Mouse (Mus musculus) ovary, postnatal 36 days (tissue): ENCODE data around the gene Atp2b2.

Experiments used
- DNase-seq: peaks from one replicate; pipeline ENCODE4 v3.0.0; 2022; ENCODE audit warnings: low spot score, mixed read lengths

Gene Atp2b2

GRCm38 (mm10) chr6:113890023-113890857, 152.2 kb downstream of the Atp2b2 start:
- no peak for DNase-seq

DNA sequence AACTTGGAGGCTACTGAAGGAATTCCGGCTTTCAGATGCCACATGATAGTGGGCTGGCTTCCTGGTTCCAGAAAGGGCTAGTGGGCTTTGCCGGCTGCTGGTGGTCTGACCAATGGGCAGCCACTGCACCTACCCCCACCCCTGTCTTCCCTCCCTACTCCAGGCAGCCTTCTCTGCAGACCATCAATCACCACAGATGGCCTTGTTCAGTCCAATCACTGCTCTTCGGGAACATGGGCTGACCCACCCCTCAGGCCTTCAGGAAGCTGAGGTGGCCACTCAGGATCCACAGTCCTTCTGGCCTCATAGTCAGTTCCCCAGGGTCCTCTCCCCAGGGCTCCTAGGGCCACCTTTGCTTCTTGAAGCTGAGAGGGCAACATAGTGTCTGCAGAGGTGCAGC, 153.2 kb downstream of the Atp2b2 start:
- no peak for DNase-seq

DNA sequence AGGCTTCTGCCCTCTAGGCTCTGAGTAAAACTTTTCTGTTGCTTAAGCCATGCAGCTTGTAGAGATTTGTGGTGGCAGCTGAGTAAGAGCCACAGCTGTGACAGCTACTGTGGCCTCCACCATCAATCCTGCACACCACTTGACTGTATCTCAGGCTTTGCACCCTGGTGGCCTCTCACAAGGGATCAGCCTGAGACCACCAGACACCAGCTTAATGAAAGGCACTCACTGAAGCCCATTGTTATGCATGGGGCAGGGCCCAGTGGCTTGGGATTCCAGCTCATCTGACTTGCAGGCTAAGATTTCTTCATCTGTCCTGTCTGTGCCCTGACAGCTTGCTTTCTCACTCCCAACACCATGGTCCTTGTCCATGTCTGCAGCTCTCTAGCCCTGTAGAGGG, 155.5 kb downstream of the Atp2b2 start:
- DNase-seq: no peak

- no peak for DNase-seq
Observed at GRCm38 (mm10) chr6:113884806-113885205, 157.6 kb downstream of the Atp2b2 start.

DNA sequence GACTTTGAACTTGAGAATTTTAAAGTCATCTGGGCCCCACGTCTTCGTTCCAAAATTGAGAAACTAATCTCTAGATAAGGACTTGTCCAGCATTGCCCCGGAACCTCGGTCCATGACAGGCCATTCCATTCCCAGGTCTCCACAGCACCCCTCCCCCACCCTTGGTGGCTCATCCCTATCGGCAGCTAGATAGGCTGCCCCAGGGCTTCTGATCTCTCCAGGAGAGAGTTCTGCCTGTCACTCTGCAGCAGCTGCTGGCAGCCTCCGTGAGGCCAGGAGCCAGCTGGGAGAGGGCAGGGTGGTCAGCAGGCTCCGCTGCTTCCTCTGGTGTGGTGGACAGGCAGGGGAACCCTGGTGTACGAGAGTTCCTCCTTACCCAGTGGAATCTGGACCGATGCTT, 159.2 kb downstream of the Atp2b2 start:
- DNase-seq: no peak

DNA sequence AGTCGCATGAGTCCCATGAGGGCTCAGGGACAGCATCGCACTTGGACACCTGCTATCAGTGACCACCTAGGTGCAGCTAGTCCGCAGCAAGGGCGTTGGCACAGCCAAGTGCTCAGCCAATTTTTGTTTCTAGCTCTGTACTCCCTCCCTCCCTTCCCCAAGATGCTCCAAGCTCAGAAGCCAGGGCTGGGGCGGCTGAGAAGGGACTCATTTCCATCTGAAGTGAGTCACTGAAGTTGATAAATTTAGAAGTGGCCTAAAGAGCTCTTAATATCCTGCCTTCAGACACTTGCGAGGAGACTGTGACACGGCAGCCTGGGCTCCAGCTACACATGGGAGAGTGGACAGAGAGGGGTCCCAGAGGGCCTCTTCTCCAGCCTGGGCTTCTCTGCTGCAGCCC, 160.0 kb downstream of the Atp2b2 start:
- no peak for DNase-seq

GRCm38 (mm10) chr6:113881561-113882243, 160.7 kb downstream of the Atp2b2 start:
- DNase-seq: peak; percentile 18

DNA sequence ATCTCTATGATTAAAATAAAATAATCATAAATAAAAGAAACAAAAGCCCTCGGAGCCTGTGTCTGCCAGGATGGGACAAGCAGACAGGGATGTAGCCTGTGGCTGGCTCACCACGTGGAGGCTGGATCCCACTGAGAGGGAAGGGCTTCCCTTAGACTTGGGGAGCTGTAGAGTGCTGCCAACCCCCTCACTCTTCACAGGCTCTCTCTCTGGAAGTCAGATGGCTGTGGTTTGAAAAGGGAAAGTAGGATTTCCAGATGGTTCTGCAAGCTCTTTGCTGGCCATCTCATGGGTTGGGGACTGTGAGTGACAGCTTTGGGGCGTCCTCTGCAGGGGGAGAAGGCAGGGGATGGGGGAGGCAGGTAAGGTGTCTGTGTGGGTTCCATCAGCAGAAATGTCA, 163.0 kb downstream of the Atp2b2 start:
- DNase-seq: no peak

GRCm38 (mm10) chr6:113878510-113879128, 163.8 kb downstream of the Atp2b2 start:
- no peak for DNase-seq

- no peak for DNase-seq
Observed at GRCm38 (mm10) chr6:113876585-113876984, 165.8 kb downstream of the Atp2b2 start.

- no peak for DNase-seq
Observed at GRCm38 (mm10) chr6:113875201-113875600, 167.2 kb downstream of the Atp2b2 start.

DNA sequence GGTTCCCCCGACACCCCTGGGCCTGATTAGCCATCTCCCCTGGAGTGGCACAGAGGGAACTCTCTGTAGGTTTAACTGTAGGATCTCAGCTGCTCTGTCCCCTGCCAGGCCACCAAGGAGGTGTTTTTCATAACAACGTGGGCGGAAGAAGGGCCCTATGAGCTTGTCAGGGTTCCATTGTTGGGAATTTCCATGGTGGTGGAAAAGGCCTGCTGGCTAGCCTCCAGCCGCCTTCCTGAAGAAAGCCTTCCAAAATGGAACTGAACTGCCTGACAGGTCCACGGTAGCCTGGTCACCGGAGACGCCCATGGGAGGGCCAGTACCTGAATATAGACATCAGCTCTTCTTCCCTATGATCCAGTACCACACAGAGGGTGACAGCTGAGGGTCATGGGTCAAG, 169.8 kb downstream of the Atp2b2 start:
- DNase-seq: no peak

DNA sequence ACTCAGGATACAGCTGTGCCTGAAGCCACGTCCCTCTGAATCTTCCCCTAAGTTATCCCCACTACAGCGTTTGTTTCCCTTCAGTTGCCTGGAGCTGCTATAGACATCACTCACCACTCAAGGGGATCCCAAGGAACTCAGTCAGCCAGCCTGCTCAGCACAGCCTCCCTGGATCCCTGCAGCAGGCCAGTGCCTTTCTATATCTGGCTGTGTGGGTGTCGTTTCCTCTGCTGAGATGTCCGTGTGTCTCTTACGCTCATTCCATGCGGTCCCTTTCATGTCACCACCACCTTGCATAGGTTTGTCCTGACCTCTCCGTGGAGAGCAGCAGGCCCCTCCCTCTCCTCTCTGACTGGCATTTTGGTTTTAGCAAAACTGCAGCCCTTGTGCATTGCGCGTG, 171.6 kb downstream of the Atp2b2 start:
- no peak for DNase-seq

GRCm38 (mm10) chr6:113868552-113868951, 173.9 kb downstream of the Atp2b2 start:
- no peak for DNase-seq

DNA sequence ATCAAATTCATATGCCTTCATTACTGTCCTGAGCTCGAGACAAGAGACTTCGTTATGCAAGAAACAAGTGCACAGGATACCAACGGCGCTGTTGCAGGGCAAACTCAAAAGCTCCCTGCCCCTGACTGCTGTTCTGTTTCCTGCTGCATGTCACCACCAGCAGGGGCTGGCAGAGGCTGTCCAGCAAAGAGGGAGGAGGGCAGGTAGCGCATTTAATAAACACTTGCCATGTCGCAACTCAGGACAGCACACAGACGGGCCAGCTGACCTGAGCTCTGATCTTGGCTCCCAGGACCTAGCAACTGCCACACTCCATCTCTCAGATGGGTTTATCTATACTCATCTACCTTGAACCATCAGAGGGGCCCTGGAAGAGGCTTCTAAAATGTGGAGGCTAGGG, 176.7 kb downstream of the Atp2b2 start:
- DNase-seq: no peak

DNA sequence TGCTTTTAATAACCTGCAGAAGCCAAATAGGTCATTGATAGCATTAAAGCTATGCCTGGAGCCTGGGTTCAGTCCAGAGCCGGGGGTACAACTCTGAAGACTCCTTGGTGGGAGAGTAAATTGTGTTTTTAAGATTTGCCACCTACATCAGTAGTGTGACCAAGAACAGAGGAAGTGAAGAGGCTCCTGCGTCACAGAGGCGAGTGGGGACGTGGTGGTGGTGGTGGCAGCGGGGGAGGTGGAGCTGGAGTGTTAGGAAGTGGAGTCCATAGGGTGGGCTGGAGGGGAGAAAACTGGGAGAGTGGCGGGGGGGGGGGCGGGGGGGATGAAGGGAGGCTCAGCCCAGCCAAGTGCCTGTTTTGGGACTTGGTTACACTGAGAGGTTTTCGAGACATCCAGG, 177.6 kb downstream of the Atp2b2 start:
- DNase-seq: no peak

DNA sequence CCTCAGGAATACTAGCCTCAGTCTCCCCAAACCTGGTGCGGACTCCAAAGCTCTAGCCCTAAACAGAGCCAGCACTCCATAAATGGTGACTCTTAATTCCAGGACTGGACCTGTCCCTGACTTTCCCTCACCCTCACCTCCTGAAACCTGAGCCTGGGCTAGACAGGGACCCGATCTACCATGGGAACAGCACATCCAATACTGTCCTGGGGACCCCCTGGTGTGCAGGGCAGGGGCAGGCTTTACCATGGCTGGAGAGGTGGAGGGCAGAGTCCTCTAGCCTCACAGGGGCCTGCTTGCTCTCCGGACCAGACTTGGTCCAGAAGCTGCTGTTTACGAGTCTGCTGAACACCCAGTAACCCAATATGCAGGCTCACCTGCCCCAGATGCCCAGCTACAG, 179.5 kb downstream of the Atp2b2 start:
- no peak for DNase-seq

- no peak for DNase-seq
Observed at GRCm38 (mm10) chr6:113861938-113862337, 180.5 kb downstream of the Atp2b2 start.

DNA sequence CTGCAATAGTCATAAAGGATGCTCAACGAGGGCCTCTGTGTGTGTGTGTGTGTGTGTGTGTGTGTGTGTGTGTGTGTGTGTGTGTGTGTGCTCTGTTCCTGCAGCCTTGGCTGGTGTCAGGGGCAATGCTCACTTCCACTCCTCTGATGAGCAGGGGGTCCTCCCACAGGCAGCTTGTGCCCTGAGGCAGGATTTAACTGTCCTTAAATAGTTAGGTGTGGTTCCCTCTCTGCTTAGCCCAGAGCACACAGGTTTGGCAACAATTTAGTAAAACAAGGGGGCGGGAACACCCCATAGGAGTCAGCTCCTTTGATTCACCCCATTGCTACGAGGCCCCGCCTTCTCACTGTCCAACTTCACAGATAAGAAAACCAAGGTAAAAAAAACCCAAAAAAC, 181.0 kb downstream of the Atp2b2 start:
- no peak for DNase-seq

- peak; percentile 50 for DNase-seq
Observed at GRCm38 (mm10) chr6:113860735-113861374, 181.6 kb downstream of the Atp2b2 start.

- peak; percentile 10 for DNase-seq
Observed at GRCm38 (mm10) chr6:113860023-113860734, 182.2 kb downstream of the Atp2b2 start.

- DNase-seq: no peak
Observed at GRCm38 (mm10) chr6:113858317-113858716, 184.1 kb downstream of the Atp2b2 start.
